In genomic region chr4:43711821-43712220, GRCm38 (mm10) we compare ENCODE assay signal across 9 mouse cellular contexts. TPM values are rescaled to one million over a fixed set of nuclear protein-coding genes. Genes with fewer than 3 reads are reported as not detected.
DNase-seq lines count a peak whose midpoint lies in the region; ATAC-seq lines count a peak whose summit lies in the region.
"Had no signal": no experiment of that assay in that cellular context is flagged by ENCODE, and none has a peak within 500 bp of the region (broad histone marks: within the 10 kb centered on the region; RNA-seq: fewer than 3 reads in every experiment).

No protein-coding gene starts in this region.

- no peaks in the 10 kb centered on the region for H3K36me3 ChIP-seq in forebrain, embryonic 10.5 days (replicated peaks)
- H3K36me3 ChIP-seq in forebrain, embryonic 15.5 days, result no peaks in the 10 kb centered on the region
- no peaks in the 10 kb centered on the region for H3K36me3 ChIP-seq in heart, embryonic 10.5 days
- H3K36me3 ChIP-seq: liver, embryonic 15.5 days had no signal

- H3K27ac ChIP-seq in forebrain, embryonic 10.5 days, result no peak overlapping the region
- H3K27ac ChIP-seq in forebrain, embryonic 15.5 days (replicated peaks), result no peak overlapping the region
- H3K27ac ChIP-seq in heart, embryonic 10.5 days, result no peak overlapping the region
- H3K27ac ChIP-seq: liver, embryonic 15.5 days had no signal

- H3K9me3 ChIP-seq in forebrain, embryonic 10.5 days, result no peaks in the 10 kb centered on the region
- H3K9me3 ChIP-seq in forebrain, embryonic 15.5 days, result no peaks in the 10 kb centered on the region
- no peaks in the 10 kb centered on the region for H3K9me3 ChIP-seq in heart, embryonic 10.5 days
- H3K9me3 ChIP-seq: liver, embryonic 15.5 days had no signal

- no peak overlapping the region for H3K9ac ChIP-seq in forebrain, embryonic 15.5 days (replicated peaks)
- H3K9ac ChIP-seq: liver, embryonic 15.5 days had no signal

- H3K4me2 ChIP-seq in forebrain, embryonic 15.5 days (replicated peaks), result no peak overlapping the region
- H3K4me2 ChIP-seq: liver, embryonic 15.5 days had no signal

- WGBS in forebrain, embryonic 10.5 days, result 2% methylated on average over 2 of the region's 2 CpGs
- WGBS in forebrain, embryonic 15.5 days, result 0% methylated on average over 2 of the region's 2 CpGs
- 4% methylated on average over 2 of the region's 2 CpGs for WGBS in heart, embryonic 10.5 days

- no peak overlapping the region for H3K4me3 ChIP-seq in forebrain, embryonic 10.5 days
- H3K4me3 ChIP-seq in forebrain, embryonic 15.5 days, result no peak overlapping the region
- H3K4me3 ChIP-seq in heart, embryonic 10.5 days, result no peak overlapping the region
- H3K4me3 ChIP-seq: liver, embryonic 15.5 days had no signal

- H3K27me3 ChIP-seq in forebrain, embryonic 10.5 days (ENCODE audit: poor library complexity, severe bottlenecking), result peaks cover 9% of the 10 kb centered on the region; the same call in 1 of the 2 replicates
- 0 out of 2 replicates have a peak, but pooled peaks cover 2% of the 10 kb centered on the region for H3K27me3 ChIP-seq in forebrain, embryonic 15.5 days
- peaks cover 23% of the 10 kb centered on the region; the same call in 1 of the 2 replicates for H3K27me3 ChIP-seq in heart, embryonic 10.5 days (ENCODE audit: insufficient read depth, poor library complexity, severe bottlenecking)

- DNase-seq in forebrain, embryonic 10.5 days (ENCODE audit: extremely low spot score, low spot score), result peak; percentile 75
- DNase-seq in adrenal gland, adult 18-20 months (ENCODE audit: low spot score in 2 of 2), result peak; percentile 84 to 90
- peak; percentile 76 for DNase-seq in embryo, embryonic 10 days (ENCODE audit: low spot score)
- DNase-seq in heart, embryonic 10.5 days (ENCODE audit: low spot score), result peak; percentile 90
- peak; percentile 59 for DNase-seq in layer of hippocampus, adult 9-10 months (ENCODE audit: low spot score)
- peak; percentile 74 to 85 for DNase-seq in lung, postnatal 4 days
- peak; percentile 37 to 77 for DNase-seq in spleen, adult 18-20 months

- ATAC-seq in forebrain, embryonic 15.5 days (replicated peaks), result no peak

- peaks cover 4% of the 10 kb centered on the region for H3K4me1 ChIP-seq in forebrain, embryonic 10.5 days
- peaks cover 5% of the 10 kb centered on the region for H3K4me1 ChIP-seq in forebrain, embryonic 15.5 days
- peaks cover 3% of the 10 kb centered on the region; the same call in 1 of the 2 replicates for H3K4me1 ChIP-seq in heart, embryonic 10.5 days
- H3K4me1 ChIP-seq: liver, embryonic 15.5 days had no signal

RNA-seq across cellular contexts. Expression of gene Olfr71, which starts 1.8 kb away (rescaled TPM):
- not detected in 2 replicates for polyA plus RNA-seq in forebrain, embryonic 10.5 days (2016; fragmentation: Nextera tagmentation; extraction: Ambion mirVana)
- polyA plus RNA-seq in forebrain, embryonic 15.5 days (2015; fragmentation: Nextera tagmentation; extraction: Ambion mirVana), result not detected in 2 replicates
- total RNA-seq in adrenal gland, adult 18-20 months (2021), result not detected
- polyA plus RNA-seq in heart, embryonic 10.5 days (2016; fragmentation: Nextera tagmentation; extraction: Ambion mirVana), result not detected in 2 replicates
- polyA plus RNA-seq: liver, embryonic 15.5 days had no signal

RNA-seq across cellular contexts. Expression of gene Olfr70, which starts 11.2 kb away (rescaled TPM):
- polyA plus RNA-seq in forebrain, embryonic 10.5 days (2016; fragmentation: Nextera tagmentation; extraction: Ambion mirVana), result not detected in 2 replicates
- polyA plus RNA-seq in forebrain, embryonic 15.5 days (2015; fragmentation: Nextera tagmentation; extraction: Ambion mirVana), result not detected in 2 replicates
- not detected for total RNA-seq in adrenal gland, adult 18-20 months (2021)
- polyA plus RNA-seq in heart, embryonic 10.5 days (2016; fragmentation: Nextera tagmentation; extraction: Ambion mirVana), result not detected in 2 replicates
- polyA plus RNA-seq: liver, embryonic 15.5 days had no signal

RNA-seq across cellular contexts. Expression of gene Hrct1, which starts 15.2 kb away (rescaled TPM):
- 0.16 and 0.31 TPM in 2 replicates for polyA plus RNA-seq in forebrain, embryonic 10.5 days (2016; fragmentation: Nextera tagmentation; extraction: Ambion mirVana)
- 0.19 and 0.42 TPM in 2 replicates for polyA plus RNA-seq in forebrain, embryonic 15.5 days (2015; fragmentation: Nextera tagmentation; extraction: Ambion mirVana)
- 1 to 10 TPM; 2.4 to 6.4 TPM for total RNA-seq in adrenal gland, adult 18-20 months (2021)
- polyA plus RNA-seq in heart, embryonic 10.5 days (2016; fragmentation: Nextera tagmentation; extraction: Ambion mirVana), result 0.53 and 0.92 TPM in 2 replicates

RNA-seq across cellular contexts. Expression of gene Spaar, which starts 18.0 kb away (rescaled TPM):
- polyA plus RNA-seq in forebrain, embryonic 10.5 days (2016; fragmentation: Nextera tagmentation; extraction: Ambion mirVana), result 0.07 TPM in 1 of 2 replicates, not detected in the other
- polyA plus RNA-seq in forebrain, embryonic 15.5 days (2015; fragmentation: Nextera tagmentation; extraction: Ambion mirVana), result 0.08 TPM in 1 of 2 replicates, not detected in the other
- 1 to 10 TPM; 1.6 to 2.3 TPM for total RNA-seq in adrenal gland, adult 18-20 months (2021)
- polyA plus RNA-seq in heart, embryonic 10.5 days (2016; fragmentation: Nextera tagmentation; extraction: Ambion mirVana), result 0.16 and 0.23 TPM in 2 replicates

RNA-seq across cellular contexts. Expression of gene Fam221b, which starts 42.9 kb away (rescaled TPM):
- 1.6 and 1.7 TPM in 2 replicates for polyA plus RNA-seq in forebrain, embryonic 10.5 days (2016; fragmentation: Nextera tagmentation; extraction: Ambion mirVana)
- polyA plus RNA-seq in forebrain, embryonic 15.5 days (2015; fragmentation: Nextera tagmentation; extraction: Ambion mirVana), result 1.6 and 1.7 TPM in 2 replicates
- under 1 TPM; 0.19 to 0.40 TPM for total RNA-seq in adrenal gland, adult 18-20 months (2021)
- polyA plus RNA-seq in heart, embryonic 10.5 days (2016; fragmentation: Nextera tagmentation; extraction: Ambion mirVana), result 1.7 and 1.9 TPM in 2 replicates
